Mouse (Mus musculus): ENCODE measurements at regions not wholly inside any gene's neighbourhood (a gene's known extent, or its start where the extent isn't known, plus 50 kb on each side); places are given as distances from the start of the nearest gene placed in this dataset.

DNA sequence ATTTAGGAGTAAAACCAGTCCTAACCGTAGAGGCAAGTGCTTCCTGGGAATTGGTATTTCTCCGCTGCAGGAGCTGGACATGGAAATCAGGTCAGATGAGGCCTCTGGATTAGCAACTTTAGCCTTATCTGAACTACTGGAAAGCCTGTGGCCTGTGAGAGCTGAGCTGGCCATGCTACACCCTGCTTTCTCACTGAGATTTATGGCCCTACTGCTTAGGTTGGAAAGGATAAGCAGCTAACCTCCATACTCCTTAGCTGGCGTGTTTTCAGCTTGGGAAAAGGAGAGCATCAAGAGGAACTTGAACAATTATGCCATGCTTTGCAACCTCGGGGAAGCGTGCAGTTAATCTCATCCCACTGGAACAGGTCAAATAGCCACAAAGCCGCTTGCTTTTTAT lies 406.6 kb upstream of the Igfbp3 start:
- H3K27me3 ChIP-seq (ENCODE audit: control insufficient read depth, insufficient read depth, low read length), result no peaks in the 10 kb centered on the region
- no peaks in the 10 kb centered on the region for H3K79me2 ChIP-seq (ENCODE audit: control insufficient read depth, insufficient read depth, low read length)
- no peak overlapping the region for H3K4me3 ChIP-seq (ENCODE audit: insufficient read depth, low read depth, low read length)
- H3K27ac ChIP-seq (replicated peaks; ENCODE audit: insufficient read depth, low read depth, low read length), result no peak overlapping the region
- no peak overlapping the region for H3K9ac ChIP-seq (ENCODE audit: low read depth, low read length)
- TF ChIP-seq CTCF (IDR thresholded peaks at IDR 0.05; ENCODE audit: low read depth, low read length), result no peak
- TF ChIP-seq POLR2A (IDR thresholded peaks at IDR 0.05; ENCODE audit: extremely low read depth, insufficient read depth, low read length), result no peak
- no peaks in the 10 kb centered on the region for H3K36me3 ChIP-seq (ENCODE audit: control insufficient read depth, insufficient read depth, low read length)
- no peaks in the 10 kb centered on the region for H3K4me1 ChIP-seq (ENCODE audit: control insufficient read depth, insufficient read depth, low read length)
- 65% methylated on average over 6 of the region's 6 CpGs for WGBS
- no peak for DNase-seq (ENCODE audit: extremely low read depth, low read depth, low spot score)

DNA sequence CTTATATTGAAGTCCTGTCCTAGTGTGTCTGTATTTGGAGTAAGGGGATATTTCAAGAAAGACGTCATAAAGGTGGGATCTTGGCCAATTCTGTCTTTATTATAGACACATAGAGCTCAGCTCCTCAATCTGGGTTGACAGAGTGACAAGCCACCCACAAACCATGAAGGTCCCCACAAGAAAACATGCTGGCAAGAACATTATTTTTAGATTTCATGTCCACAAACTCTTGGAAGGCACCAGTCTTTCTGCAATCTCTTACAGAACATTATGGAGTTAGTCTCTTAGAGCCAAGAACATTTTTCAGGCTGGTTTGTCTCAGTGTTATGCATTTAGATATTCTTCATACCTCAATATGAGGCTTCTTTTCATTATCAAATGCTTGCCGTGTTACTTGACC lies 397.0 kb upstream of the Igfbp3 start:
- 74% methylated on average over 2 of the region's 2 CpGs for WGBS
- no peak for DNase-seq (ENCODE audit: extremely low read depth, low read depth, low spot score)
- Histone ChIP-seq H3K4me1 (ENCODE audit: control insufficient read depth, insufficient read depth, low read length) (no peaks in the 10 kb centered on the region), H3K36me3 (ENCODE audit: control insufficient read depth, insufficient read depth, low read length) (no peaks in the 10 kb centered on the region), H3K79me2 (ENCODE audit: control insufficient read depth, insufficient read depth, low read length) (no peaks in the 10 kb centered on the region), H3K9ac (ENCODE audit: low read depth, low read length) (no peak overlapping the region), H3K4me3 (ENCODE audit: insufficient read depth, low read depth, low read length) (no peak overlapping the region), H3K27ac (replicated peaks; ENCODE audit: insufficient read depth, low read depth, low read length) (no peak overlapping the region), H3K27me3 (ENCODE audit: control insufficient read depth, insufficient read depth, low read length) (no peaks in the 10 kb centered on the region)
- no peak for TF ChIP-seq POLR2A (IDR thresholded peaks at IDR 0.05; ENCODE audit: extremely low read depth, insufficient read depth, low read length)
- TF ChIP-seq CTCF (IDR thresholded peaks at IDR 0.05; ENCODE audit: low read depth, low read length), result no peak

DNA sequence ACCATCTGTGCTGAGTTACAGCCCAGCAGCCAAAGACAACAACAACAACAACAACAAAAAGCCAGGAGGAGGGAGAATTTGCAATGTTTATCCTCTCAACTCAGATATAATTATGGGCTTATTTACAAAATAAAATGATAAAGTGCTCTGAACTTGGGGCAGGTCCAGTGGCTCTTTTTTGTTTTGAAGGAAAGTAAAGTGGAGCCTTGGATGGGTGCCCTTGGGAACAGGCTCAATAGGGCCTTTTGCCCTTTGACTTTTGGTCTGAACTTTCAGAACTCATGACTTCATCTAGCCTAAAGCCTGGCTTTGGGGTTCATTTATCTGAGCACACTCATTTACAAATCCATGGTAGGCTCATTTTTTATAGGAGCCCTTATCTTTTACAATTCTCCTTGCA lies 396.2 kb upstream of the Igfbp3 start:
- H3K4me1 ChIP-seq (ENCODE audit: control insufficient read depth, insufficient read depth, low read length), result no peaks in the 10 kb centered on the region
- H3K27me3 ChIP-seq (ENCODE audit: control insufficient read depth, insufficient read depth, low read length), result no peaks in the 10 kb centered on the region
- no peak overlapping the region for H3K4me3 ChIP-seq (ENCODE audit: insufficient read depth, low read depth, low read length)
- no peaks in the 10 kb centered on the region for H3K79me2 ChIP-seq (ENCODE audit: control insufficient read depth, insufficient read depth, low read length)
- no peak overlapping the region for H3K27ac ChIP-seq (replicated peaks; ENCODE audit: insufficient read depth, low read depth, low read length)
- DNase-seq (ENCODE audit: extremely low read depth, low read depth, low spot score), result peak; percentile 86
- TF ChIP-seq POLR2A (IDR thresholded peaks at IDR 0.05; ENCODE audit: extremely low read depth, insufficient read depth, low read length), result no peak
- no peak for TF ChIP-seq CTCF (IDR thresholded peaks at IDR 0.05; ENCODE audit: low read depth, low read length)
- no peaks in the 10 kb centered on the region for H3K36me3 ChIP-seq (ENCODE audit: control insufficient read depth, insufficient read depth, low read length)
- H3K9ac ChIP-seq (ENCODE audit: low read depth, low read length), result no peak overlapping the region

DNA sequence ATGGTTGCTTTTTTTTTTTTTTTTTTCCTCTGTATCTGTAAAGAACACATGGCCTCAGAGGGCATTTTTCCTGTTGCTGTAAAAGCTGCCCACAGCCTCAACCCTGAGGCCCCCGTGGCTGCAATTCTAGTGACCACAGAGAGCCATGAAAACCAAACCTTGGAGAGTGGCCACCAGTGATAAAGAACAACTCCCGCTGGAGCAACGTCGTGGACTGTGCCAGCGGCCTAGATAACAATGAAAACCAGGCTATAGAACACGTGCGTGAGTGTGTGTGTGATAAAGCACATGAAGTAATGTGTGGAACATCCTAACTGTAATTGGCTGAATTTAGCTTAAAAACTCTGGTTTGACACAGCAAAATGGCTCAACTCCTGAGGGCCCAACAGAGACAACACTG lies 392.9 kb upstream of the Igfbp3 start:
- Histone ChIP-seq H3K27ac (replicated peaks; ENCODE audit: insufficient read depth, low read depth, low read length) (no peak overlapping the region), H3K4me3 (ENCODE audit: insufficient read depth, low read depth, low read length) (no peak overlapping the region), H3K4me1 (ENCODE audit: control insufficient read depth, insufficient read depth, low read length) (no peaks in the 10 kb centered on the region), H3K9ac (ENCODE audit: low read depth, low read length) (no peak overlapping the region), H3K79me2 (ENCODE audit: control insufficient read depth, insufficient read depth, low read length) (no peaks in the 10 kb centered on the region), H3K27me3 (ENCODE audit: control insufficient read depth, insufficient read depth, low read length) (no peaks in the 10 kb centered on the region), H3K36me3 (ENCODE audit: control insufficient read depth, insufficient read depth, low read length) (no peaks in the 10 kb centered on the region)
- WGBS, result 78% methylated on average over 7 of the region's 7 CpGs
- no peak for TF ChIP-seq CTCF (IDR thresholded peaks at IDR 0.05; ENCODE audit: low read depth, low read length)
- no peak for DNase-seq (ENCODE audit: extremely low read depth, low read depth, low spot score)

DNA sequence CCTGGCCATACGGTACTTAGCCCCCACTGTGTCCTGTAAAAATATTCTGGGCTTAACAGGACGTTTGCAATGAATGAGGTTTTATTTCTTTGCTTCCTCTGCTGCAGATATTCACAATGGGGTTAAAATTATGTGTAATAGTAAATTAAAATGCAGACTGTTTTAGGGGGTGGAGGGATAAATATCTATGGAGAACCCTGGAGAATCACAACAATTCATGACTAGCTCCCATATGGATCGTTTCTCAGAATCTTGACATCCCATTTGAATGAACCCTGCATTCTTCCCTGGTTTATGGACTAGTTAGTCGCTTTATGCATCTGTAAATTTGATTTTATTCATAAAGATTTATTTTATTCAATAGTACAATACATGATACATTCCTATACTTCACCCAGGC lies 378.3 kb upstream of the Igfbp3 start:
- H3K4me1 ChIP-seq (ENCODE audit: control insufficient read depth, insufficient read depth, low read length), result no peaks in the 10 kb centered on the region
- no peak overlapping the region for H3K27ac ChIP-seq (replicated peaks; ENCODE audit: insufficient read depth, low read depth, low read length)
- no peak overlapping the region for H3K4me3 ChIP-seq (ENCODE audit: insufficient read depth, low read depth, low read length)
- no peak for TF ChIP-seq POLR2A (IDR thresholded peaks at IDR 0.05; ENCODE audit: extremely low read depth, insufficient read depth, low read length)
- no peak for TF ChIP-seq CTCF (IDR thresholded peaks at IDR 0.05; ENCODE audit: low read depth, low read length)
- WGBS, result 76% methylated on average over 4 of the region's 4 CpGs
- H3K27me3 ChIP-seq (ENCODE audit: control insufficient read depth, insufficient read depth, low read length), result no peaks in the 10 kb centered on the region
- H3K9ac ChIP-seq (ENCODE audit: low read depth, low read length), result no peak overlapping the region
- H3K36me3 ChIP-seq (ENCODE audit: control insufficient read depth, insufficient read depth, low read length), result no peaks in the 10 kb centered on the region
- DNase-seq (ENCODE audit: extremely low read depth, low read depth, low spot score), result no peak
- no peaks in the 10 kb centered on the region for H3K79me2 ChIP-seq (ENCODE audit: control insufficient read depth, insufficient read depth, low read length)

DNA sequence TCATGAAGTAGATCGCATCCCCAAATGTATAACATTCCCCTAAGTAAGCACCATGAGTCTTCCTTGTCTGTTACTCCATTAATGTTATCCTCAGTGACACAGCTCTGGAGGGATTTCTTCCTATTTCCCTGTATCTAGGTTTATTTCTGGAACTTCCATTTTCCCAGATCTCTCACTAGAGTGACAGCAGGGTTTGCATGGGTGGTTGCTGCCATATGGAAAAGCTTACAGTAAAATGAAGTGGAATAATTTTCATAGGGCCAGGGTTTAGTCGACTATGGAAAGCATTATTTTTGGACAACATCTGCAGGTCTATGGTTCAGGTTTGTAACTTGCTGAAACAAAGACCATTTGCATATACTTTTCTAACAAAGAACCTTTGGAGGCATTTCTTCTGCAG lies 369.6 kb upstream of the Igfbp3 start:
- no peak overlapping the region for H3K9ac ChIP-seq (ENCODE audit: low read depth, low read length)
- no peaks in the 10 kb centered on the region for H3K27me3 ChIP-seq (ENCODE audit: control insufficient read depth, insufficient read depth, low read length)
- no peak overlapping the region for H3K4me3 ChIP-seq (ENCODE audit: insufficient read depth, low read depth, low read length)
- no peak overlapping the region for H3K27ac ChIP-seq (replicated peaks; ENCODE audit: insufficient read depth, low read depth, low read length)
- 87% methylated on average over 2 of the region's 2 CpGs for WGBS
- no peaks in the 10 kb centered on the region for H3K79me2 ChIP-seq (ENCODE audit: control insufficient read depth, insufficient read depth, low read length)
- H3K4me1 ChIP-seq (ENCODE audit: control insufficient read depth, insufficient read depth, low read length), result no peaks in the 10 kb centered on the region
- TF ChIP-seq CTCF (IDR thresholded peaks at IDR 0.05; ENCODE audit: low read depth, low read length) (no peak), POLR2A (IDR thresholded peaks at IDR 0.05; ENCODE audit: extremely low read depth, insufficient read depth, low read length) (no peak)
- no peaks in the 10 kb centered on the region for H3K36me3 ChIP-seq (ENCODE audit: control insufficient read depth, insufficient read depth, low read length)
- DNase-seq (ENCODE audit: extremely low read depth, low read depth, low spot score), result no peak
